Mouse (Mus musculus) forebrain, embryonic 13.5 days (tissue): Measurements from ENCODE around the gene Erp44. TPM values are rescaled to one million over a fixed set of nuclear protein-coding genes. Genes with fewer than 3 reads are reported as not detected.
A peak's percentile ranks its signal among the peaks of the same experiment; 100 is the strongest.

Source experiments
- ATAC-seq: fragments of 200-750 bp; cut with Nextera tagmentation; 2 replicates; pipeline ENCODE4 v1.8.0; 2017
- H3K27ac ChIP-seq: fragments of 300-500 bp; sonication (generic); 2 replicates; pipeline ENCODE4 v1.5.1; 2015; ENCODE audit warnings: inconsistent platforms, mild to moderate bottlenecking, moderate library complexity
- H3K27me3 ChIP-seq: fragments of 300-500 bp; sonication (generic); 2 replicates; pipeline ENCODE4 v1.6.1; 2015; ENCODE audit warnings: mild to moderate bottlenecking, inconsistent platforms
- H3K36me3 ChIP-seq: fragments of 300-500 bp; sonication (generic); 2 replicates; pipeline ENCODE4 v1.6.1; 2015; ENCODE audit warnings: mild to moderate bottlenecking, inconsistent platforms; ENCODE audit not compliant: poor library complexity, severe bottlenecking
- H3K4me1 ChIP-seq: fragments of 300-500 bp; sonication (generic); 2 replicates; pipeline ENCODE4 v1.6.1; 2015; ENCODE audit warnings: inconsistent platforms
- H3K4me2 ChIP-seq: fragments of 300-500 bp; sonication (generic); 2 replicates; pipeline ENCODE4 v1.6.1; 2015; ENCODE audit warnings: inconsistent platforms, mild to moderate bottlenecking, moderate library complexity
- H3K4me3 ChIP-seq: fragments of 300-500 bp; sonication (generic); 2 replicates; pipeline ENCODE4 v1.5.1; 2015; ENCODE audit warnings: mild to moderate bottlenecking, inconsistent platforms
- H3K9ac ChIP-seq: fragments of 300-500 bp; sonication (generic); 2 replicates; pipeline ENCODE4 v1.6.1; 2015; ENCODE audit warnings: mild to moderate bottlenecking, inconsistent platforms
- H3K9me3 ChIP-seq: fragments of 300-500 bp; sonication (generic); replicated peaks from 2 replicates; pipeline ENCODE4 v1.6.1; 2016; ENCODE audit warnings: inconsistent platforms
- WGBS: fragments of 180-500 bp; shearing (Covaris S2); methylation state at CpG from one replicate; pipeline ENCODE4 v1.1.7; 2015; 5-methylcytosine and 5-hydroxymethylcytosine counted together
- polyA plus RNA-seq: library from polyadenylated mRNA; unstranded; fragments of >200 nt; fragmentation: Nextera tagmentation; extraction: Ambion mirVana; gene quantifications from 2 replicates; pipeline ENCODE4 v1.2.1, GENCODE M21; 2015

The Erp44 gene
- polyA plus RNA-seq = 60.7 and 61.9 TPM in 2 replicates

DNA sequence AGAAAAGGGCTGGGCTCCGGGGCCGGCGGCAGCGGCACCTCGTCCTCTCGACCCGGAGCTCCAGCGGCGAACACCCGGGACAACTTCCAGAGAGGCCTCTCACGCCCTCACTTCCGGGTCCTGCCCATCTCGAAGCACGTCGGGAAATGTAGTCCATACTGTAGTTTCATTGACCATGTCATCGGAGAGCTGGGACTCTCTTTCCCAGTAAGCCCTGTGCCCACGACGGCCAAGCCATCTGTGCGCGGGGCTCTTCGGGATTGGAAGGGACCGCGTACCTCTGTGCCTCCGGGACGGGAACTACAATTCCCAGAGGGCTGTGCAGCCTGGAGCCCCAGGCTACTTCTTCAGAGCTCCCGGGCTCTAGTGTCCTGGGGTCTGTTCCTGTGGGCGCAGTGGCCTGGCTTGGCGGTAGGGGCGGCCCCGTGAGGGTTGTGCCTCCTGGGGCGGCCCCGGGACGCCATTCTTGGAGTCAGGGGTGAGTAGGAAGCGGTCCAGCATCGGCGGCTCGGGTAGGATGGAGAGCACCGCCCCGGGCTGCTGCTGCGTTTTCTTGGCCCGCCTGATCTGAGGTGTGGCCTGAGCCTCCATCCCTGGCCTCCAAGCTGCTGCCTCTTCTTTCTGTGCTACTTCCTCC, at the start of gene Erp44, which contains the start of gene Invs:
Gene Erp44 (minus strand): TSS at position 61 of the 637 bp plus-strand sequence.
Gene Invs (plus strand): TSS at position 263 of the 637 bp plus-strand sequence.
- ATAC-seq = peak; percentile 100
- WGBS = 0% methylated on average over 41 of the region's 41 CpGs
- Histone ChIP-seq H3K9ac (peak within 1 kb of the TSS; percentile 92), H3K4me2 (peak within 1 kb of the TSS; percentile 83), H3K4me3 (peak within 1 kb of the TSS; percentile 97), H3K27ac (peak within 1 kb of the TSS; percentile 63), H3K27me3 (no peaks in the 10 kb centered on the region), H3K36me3 (no peaks in the 10 kb centered on the region), H3K9me3 (no peaks in the 10 kb centered on the region), H3K4me1 (peaks cover 16% of the 10 kb centered on the region)

DNA sequence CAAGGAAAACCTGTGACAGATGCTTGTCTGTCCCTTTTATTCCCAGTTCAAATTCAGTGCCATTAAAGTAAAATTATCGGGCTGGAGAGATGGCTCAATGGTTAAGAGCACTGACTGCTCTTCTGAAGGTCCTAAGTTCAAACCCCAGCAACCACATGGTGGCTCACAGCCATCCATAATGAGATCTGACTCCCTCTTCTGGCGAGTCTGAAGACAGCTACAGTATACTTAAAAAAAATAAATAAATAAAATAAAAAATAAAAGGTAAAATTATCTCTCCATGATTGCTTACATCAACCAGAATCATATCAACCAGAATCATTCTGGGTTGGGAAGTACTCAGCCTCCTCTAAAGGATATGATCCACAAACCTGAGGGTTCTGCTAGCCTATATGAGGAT, 48.7 kb upstream of the Erp44 start:
- 64% methylated on average over 2 of the region's 2 CpGs for WGBS
- Histone ChIP-seq H3K36me3 (no peaks in the 10 kb centered on the region), H3K4me3 (no peak overlapping the region), H3K4me2 (no peak overlapping the region), H3K27ac (no peak overlapping the region), H3K27me3 (peaks cover 6% of the 10 kb centered on the region; the same call in 1 of the 2 replicates), H3K4me1 (no peaks in the 10 kb centered on the region), H3K9me3 (no peaks in the 10 kb centered on the region), H3K9ac (no peak overlapping the region)
- no peak for ATAC-seq

DNA sequence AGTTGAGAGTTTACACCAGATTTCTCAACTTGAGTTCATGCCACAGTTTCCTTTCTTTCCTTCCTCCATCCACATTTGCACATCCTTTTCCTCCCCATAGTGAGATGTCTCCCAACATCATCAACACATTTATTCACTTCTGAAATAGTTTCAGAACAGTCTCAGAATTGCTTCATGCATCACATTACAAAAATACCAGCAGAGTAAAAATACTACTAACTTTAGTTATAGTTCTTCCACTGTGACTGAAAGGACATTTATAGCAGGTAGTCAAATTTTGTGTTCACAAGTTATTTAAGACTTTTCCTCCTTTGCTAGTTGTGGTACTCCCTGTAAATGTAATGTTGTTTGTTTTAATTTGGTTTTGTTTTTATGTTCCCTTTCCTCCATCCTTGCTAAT, 47.8 kb upstream of the Erp44 start:
- H3K27me3 ChIP-seq = no peaks in the 10 kb centered on the region
- H3K4me3 ChIP-seq = no peak overlapping the region
- ATAC-seq = no peak
- no peak overlapping the region for H3K27ac ChIP-seq
- no peaks in the 10 kb centered on the region for H3K4me1 ChIP-seq
- no peak overlapping the region for H3K9ac ChIP-seq
- no peaks in the 10 kb centered on the region for H3K36me3 ChIP-seq
- H3K4me2 ChIP-seq = no peak overlapping the region
- H3K9me3 ChIP-seq = no peaks in the 10 kb centered on the region

DNA sequence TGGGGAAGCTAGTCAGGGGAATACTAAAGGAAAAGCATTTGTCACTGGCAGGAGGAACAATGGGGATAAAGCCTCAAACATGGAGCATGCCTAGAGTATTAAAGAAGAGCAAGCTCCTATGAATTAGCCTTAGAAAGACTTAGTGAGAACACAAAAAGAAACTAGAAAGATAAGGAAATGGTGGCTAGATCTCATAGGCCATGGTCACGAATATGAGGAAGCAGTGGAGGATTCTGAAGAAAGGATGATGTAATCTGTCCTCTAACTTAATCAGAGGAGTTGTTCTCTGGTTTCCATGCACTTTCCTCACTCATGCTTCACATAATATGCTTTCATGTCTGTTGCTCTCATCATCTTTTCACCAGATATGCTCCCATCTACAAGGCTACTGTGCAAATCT, 42.7 kb upstream of the Erp44 start:
- no peaks in the 10 kb centered on the region; the same call in 1 of the 2 replicates for H3K4me1 ChIP-seq
- no peaks in the 10 kb centered on the region for H3K27me3 ChIP-seq
- no peak for ATAC-seq
- no peak overlapping the region for H3K9ac ChIP-seq
- no peak overlapping the region for H3K4me2 ChIP-seq
- H3K4me3 ChIP-seq = no peak overlapping the region
- WGBS = 46% methylated on average over 1 of the region's 1 CpGs
- no peaks in the 10 kb centered on the region for H3K9me3 ChIP-seq
- H3K36me3 ChIP-seq = no peaks in the 10 kb centered on the region
- no peak overlapping the region for H3K27ac ChIP-seq

DNA sequence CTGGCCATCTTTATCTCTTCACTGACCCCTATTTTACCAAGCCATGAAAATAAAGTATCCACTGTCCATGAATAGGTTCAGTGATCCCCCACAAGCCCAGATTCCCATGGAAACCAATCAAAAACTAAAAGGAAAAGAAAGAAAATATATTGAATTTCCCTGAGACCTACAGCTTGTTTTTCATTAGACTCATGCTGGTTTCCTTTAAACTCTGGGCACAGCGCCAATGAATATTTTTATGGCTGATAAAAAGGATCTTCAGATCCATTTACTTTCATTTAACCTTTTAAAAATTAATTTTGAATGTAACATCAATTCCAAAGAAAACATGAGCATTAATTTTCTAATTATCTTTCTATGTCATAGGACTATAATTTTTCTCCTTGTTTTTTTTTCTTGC, 41.9 kb upstream of the Erp44 start:
- H3K27ac ChIP-seq = no peak overlapping the region
- H3K4me1 ChIP-seq = no peaks in the 10 kb centered on the region; the same call in 1 of the 2 replicates
- no peaks in the 10 kb centered on the region for H3K36me3 ChIP-seq
- no peak for ATAC-seq
- no peak overlapping the region for H3K4me2 ChIP-seq
- H3K4me3 ChIP-seq = no peak overlapping the region
- WGBS = 77% methylated on average over 1 of the region's 1 CpGs
- H3K9me3 ChIP-seq = no peaks in the 10 kb centered on the region
- no peaks in the 10 kb centered on the region for H3K27me3 ChIP-seq
- no peak overlapping the region for H3K9ac ChIP-seq

DNA sequence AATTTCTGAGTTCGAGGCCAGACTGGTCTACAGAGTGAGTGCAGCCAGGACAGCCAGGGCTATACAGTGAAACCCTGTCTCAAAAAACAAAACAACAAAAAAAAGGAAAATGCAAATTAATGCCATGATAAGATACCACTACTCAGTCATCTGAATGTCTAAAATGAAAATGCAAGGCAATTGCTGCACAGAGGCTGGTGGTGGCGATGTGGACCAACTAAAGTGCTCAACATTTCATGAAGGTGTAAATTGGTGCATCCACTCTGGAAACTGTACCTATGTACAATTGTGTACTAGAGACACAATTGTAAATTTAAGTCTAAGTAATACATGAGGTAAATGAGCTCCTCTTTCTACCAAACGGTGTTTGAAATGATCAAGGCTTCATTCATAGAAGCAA, 36.7 kb upstream of the Erp44 start:
- no peak for ATAC-seq
- Histone ChIP-seq H3K36me3 (no peaks in the 10 kb centered on the region), H3K27ac (no peak overlapping the region), H3K9me3 (no peaks in the 10 kb centered on the region), H3K4me2 (no peak overlapping the region), H3K4me3 (no peak overlapping the region), H3K27me3 (no peaks in the 10 kb centered on the region), H3K4me1 (no peaks in the 10 kb centered on the region; the same call in 1 of the 2 replicates), H3K9ac (no peak overlapping the region)
- 88% methylated on average over 3 of the region's 3 CpGs for WGBS

DNA sequence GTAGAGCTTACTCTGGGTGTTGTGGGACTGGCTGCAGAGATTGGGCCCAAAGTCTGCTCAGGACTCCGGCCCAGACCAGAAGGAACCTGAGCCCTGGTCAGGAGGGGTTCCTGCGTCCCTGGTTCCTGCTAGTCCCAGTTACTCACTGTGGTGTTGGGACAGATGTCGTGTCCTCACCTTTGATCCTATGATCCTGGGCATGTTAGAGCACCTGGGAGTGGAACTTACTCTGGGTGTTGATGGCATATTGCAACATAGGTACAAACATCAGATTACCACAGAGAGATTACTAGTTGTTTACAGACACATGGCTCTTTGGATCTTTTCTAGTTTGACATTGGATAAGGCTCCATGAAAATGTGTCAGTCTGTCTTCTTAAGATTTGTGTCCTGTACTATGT, 35.5 kb upstream of the Erp44 start:
- no peak overlapping the region for H3K27ac ChIP-seq
- no peaks in the 10 kb centered on the region for H3K27me3 ChIP-seq
- no peaks in the 10 kb centered on the region for H3K36me3 ChIP-seq
- H3K9me3 ChIP-seq = no peaks in the 10 kb centered on the region
- no peak overlapping the region for H3K9ac ChIP-seq
- no peak overlapping the region for H3K4me2 ChIP-seq
- ATAC-seq = no peak
- WGBS = 89% methylated on average over 3 of the region's 3 CpGs
- H3K4me3 ChIP-seq = no peak overlapping the region
- H3K4me1 ChIP-seq = no peaks in the 10 kb centered on the region

DNA sequence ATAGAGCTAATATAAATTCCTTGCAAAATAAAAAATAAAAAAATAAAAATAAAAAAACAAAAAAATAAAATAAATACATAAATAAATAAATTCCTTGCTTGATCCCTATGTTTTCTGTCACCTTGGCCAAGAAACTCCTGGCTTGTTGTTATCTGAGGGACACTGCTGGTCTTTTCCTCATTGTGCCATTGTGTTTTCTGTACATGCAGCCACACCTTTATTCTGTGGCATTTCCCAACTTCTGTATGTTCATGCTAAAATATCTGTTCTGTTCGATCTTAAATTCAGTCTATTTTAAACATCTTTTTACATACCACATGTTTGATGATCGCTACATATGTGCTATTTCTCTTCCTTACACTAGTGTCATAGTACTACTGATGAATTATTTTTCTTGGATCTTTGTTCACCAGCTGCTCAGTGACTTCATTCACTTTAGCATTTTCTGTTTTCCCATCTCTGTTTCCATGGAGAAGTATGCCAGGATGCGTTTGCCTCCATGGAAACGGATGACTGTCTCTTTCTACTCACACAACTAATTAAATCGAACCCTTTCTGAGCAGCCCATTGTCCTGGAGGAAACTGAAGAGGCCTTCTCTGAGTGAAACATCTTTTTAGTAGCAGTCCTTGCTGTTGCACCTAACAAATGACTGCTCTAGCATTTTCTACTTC, 7.9 kb upstream of the Erp44 start:
- no peaks in the 10 kb centered on the region for H3K27me3 ChIP-seq
- ATAC-seq = peak; percentile 90
- no peak overlapping the region for H3K9ac ChIP-seq
- H3K36me3 ChIP-seq = 0 out of 2 replicates have a peak, but pooled peaks cover 5% of the 10 kb centered on the region
- 20% methylated on average over 5 of the region's 5 CpGs for WGBS
- no peaks in the 10 kb centered on the region for H3K9me3 ChIP-seq
- no peak overlapping the region for H3K4me3 ChIP-seq
- H3K27ac ChIP-seq = peak overlapping the region; percentile 73
- peaks cover 11% of the 10 kb centered on the region for H3K4me1 ChIP-seq
- peak overlapping the region; percentile 24; the same call in 1 of the 2 replicates for H3K4me2 ChIP-seq

DNA sequence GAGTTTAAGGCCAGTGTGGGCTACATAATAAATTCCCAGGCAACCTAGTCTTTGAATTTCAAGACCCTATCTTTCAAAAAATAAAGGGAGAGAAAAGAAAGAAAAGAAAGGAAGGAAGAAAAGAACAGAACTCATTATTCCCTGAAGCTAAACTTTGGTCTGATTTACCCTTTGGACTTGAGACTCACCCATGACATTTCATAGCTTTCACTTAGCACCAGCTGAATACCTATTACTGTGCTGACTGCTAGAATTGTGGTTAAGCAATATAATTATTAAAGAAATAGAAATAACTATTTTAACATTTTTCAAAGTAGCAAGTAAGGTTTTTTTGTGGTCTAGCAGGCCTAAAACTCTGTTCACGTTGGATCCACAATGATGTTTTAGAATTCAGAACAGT, 1.8 kb upstream of the Erp44 start:
- Histone ChIP-seq H3K4me1 (peaks cover 18% of the 10 kb centered on the region), H3K36me3 (no peaks in the 10 kb centered on the region), H3K4me2 (no peak overlapping the region), H3K27me3 (no peaks in the 10 kb centered on the region), H3K9me3 (no peaks in the 10 kb centered on the region), H3K4me3 (no peak overlapping the region), H3K9ac (no peak overlapping the region), H3K27ac (no peak overlapping the region)
- ATAC-seq = no peak
- WGBS = 93% methylated on average over 1 of the region's 1 CpGs

DNA sequence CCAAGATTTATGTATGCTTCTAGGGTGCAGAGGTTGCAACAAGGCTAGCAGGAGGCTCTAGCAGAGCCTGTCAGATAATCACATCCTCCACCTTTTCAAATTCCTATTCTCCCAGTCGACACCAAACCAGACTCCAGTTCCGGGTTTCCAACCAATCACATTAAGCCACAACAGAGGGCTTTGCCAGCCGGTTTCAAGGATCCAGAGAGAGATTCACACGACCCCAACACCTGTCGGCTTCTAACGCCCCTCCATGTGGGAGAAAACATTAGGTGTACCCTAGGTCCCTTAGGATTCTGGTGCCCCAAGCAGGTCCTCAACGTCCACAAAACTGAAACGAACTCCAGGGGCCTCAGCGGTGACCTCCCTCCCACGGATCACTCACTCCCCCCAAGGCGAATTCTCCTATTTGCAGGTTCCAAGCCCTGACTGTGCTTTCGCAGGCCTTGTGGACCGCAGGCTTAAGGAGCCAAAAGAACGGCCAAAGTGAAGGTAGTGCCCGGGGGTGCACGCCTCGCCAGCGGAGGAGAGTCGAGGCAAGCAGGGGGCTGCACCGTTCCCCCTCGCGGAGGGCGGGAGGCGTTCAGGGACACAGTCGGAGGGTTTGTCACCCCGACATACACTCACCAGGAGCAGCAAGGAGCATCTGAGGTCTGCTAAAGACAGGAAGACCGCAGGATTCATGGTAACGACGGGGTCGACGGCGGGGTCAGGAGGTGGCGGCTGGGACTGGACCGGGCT, 431 bp downstream of the Erp44 start:
- Histone ChIP-seq H3K27ac (no peak overlapping the region; the same call in 1 of the 2 replicates), H3K9ac (peak overlapping the region; percentile 92), H3K4me3 (peak overlapping the region; percentile 97), H3K4me2 (peak overlapping the region; percentile 83), H3K9me3 (0 out of 2 replicates have a peak, but pooled peaks cover 3% of the 10 kb centered on the region), H3K4me1 (peaks cover 16% of the 10 kb centered on the region), H3K27me3 (no peaks in the 10 kb centered on the region), H3K36me3 (0 out of 2 replicates have a peak, but pooled peaks cover 5% of the 10 kb centered on the region)
- ATAC-seq = 0 out of 2 replicates have a peak, but pooled peaks have one; percentile 0
- under 1% methylated on average over 34 of the region's 34 CpGs for WGBS

DNA sequence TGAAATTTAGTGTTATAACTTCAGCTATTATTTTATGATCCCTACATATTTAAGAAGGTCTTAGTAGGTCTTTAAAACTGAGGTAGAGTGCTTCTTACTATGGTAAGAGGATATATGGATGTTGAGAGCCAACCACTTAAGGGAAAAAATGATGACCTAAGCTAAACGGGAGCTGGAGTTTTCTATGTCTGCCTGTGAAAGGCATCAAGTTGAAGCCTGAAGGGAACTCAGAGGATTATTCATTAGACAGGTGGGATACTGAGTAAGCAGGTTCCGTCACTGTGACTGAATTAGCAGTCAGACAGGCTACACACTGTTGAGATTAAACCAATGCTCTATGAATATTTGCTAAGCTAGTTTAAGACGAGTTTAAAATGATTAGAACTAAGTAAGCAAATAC, 2.3 kb downstream of the Erp44 start:
- H3K9me3 ChIP-seq = 0 out of 2 replicates have a peak, but pooled peaks cover 3% of the 10 kb centered on the region
- 0 out of 2 replicates have a peak, but pooled peaks cover 7% of the 10 kb centered on the region for H3K36me3 ChIP-seq
- H3K4me3 ChIP-seq = no peak overlapping the region
- 86% methylated on average over 3 of the region's 3 CpGs for WGBS
- peaks cover 17% of the 10 kb centered on the region for H3K4me1 ChIP-seq
- no peak overlapping the region for H3K9ac ChIP-seq
- no peak overlapping the region for H3K4me2 ChIP-seq
- ATAC-seq = no peak
- no peak overlapping the region for H3K27ac ChIP-seq
- H3K27me3 ChIP-seq = no peaks in the 10 kb centered on the region

DNA sequence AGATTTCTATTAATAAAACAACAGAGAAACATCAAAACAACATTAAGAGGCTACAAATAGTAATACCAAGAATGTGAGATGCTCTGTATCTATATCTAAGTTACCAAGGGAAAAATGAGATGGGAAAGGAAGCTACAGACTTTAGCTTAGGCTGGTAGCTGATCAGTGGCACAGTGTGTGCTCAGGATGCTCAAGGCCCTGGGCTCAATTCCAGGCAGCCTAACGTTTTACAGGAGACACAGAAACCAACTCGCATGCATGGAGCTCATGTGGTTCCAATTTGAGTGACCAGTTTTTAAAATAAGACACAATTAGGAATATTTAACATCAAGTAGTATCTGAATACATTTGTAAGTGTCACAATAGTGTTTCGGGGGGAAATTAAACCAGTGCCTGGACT, 3.6 kb downstream of the Erp44 start:
- WGBS = 86% methylated on average over 3 of the region's 3 CpGs
- Histone ChIP-seq H3K27me3 (no peaks in the 10 kb centered on the region), H3K36me3 (0 out of 2 replicates have a peak, but pooled peaks cover 7% of the 10 kb centered on the region), H3K27ac (no peak overlapping the region), H3K9me3 (0 out of 2 replicates have a peak, but pooled peaks cover 3% of the 10 kb centered on the region), H3K9ac (no peak overlapping the region), H3K4me1 (peaks cover 22% of the 10 kb centered on the region), H3K4me3 (no peak overlapping the region), H3K4me2 (no peak overlapping the region)
- no peak for ATAC-seq
